Mouse (Mus musculus) testis, adult 2 months (tissue): ENCODE measurements around the gene Gm18596.

Source experiments
- CTCF ChIP-seq: fragments of 200-500 bp; IDR thresholded peaks from 2 replicates; pipeline ENCODE4 v1.5.1; 2012; ENCODE audit warnings: low read depth, mild to moderate bottlenecking, inconsistent platforms, low read length, moderate library complexity; ENCODE audit not compliant: control insufficient read depth, insufficient read depth, insufficient replicate concordance
- POLR2A ChIP-seq: fragments of 200-500 bp; IDR thresholded peaks from 2 replicates; pipeline ENCODE4 v1.6.1; 2012; ENCODE audit warnings: low read depth, mild to moderate bottlenecking, inconsistent platforms, low read length, moderate library complexity; ENCODE audit not compliant: control insufficient read depth

DNA sequence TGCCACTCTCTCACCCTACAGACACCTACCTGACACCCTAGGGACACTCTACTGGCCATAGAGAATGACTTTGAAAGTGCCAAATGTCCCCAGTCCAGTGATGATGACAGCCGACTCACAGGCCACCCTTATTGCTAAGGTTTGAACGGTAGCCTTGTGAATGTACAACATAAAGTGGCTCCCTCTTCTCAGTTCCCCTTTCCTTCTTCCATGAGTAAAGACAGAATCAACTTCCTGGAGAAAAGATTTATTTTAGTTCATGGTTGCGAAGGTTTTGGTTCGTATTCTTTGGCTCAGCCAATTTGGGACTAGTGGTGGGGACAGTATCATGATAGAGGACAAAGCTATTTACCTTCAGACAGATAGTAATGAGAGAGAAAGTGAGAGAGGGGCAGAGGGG lies 3.5 kb downstream of the Gm18596 start:
- TF ChIP-seq CTCF (no peak), POLR2A (no peak)
